ENCODE assay signal across 22 mouse cellular contexts in genomic region chr7:117392863-117393569, GRCm38 (mm10). TPM values are rescaled to one million over a fixed set of nuclear protein-coding genes. Genes with fewer than 3 reads are reported as not detected.
A peak's percentile ranks its signal among the peaks of the same experiment; 100 is the strongest.
DNase-seq lines count a peak whose midpoint lies in the region; ATAC-seq and TF ChIP-seq lines count a peak whose summit lies in the region.
"Had no signal": no experiment of that assay in that cellular context is flagged by ENCODE, and none has a peak within 500 bp of the region (broad histone marks: within the 10 kb centered on the region; RNA-seq: fewer than 3 reads in every experiment).

No protein-coding gene starts in this region.

- TF ChIP-seq POLR2A in lung, adult 2 months (IDR thresholded peaks at IDR 0.05; ENCODE audit: borderline replicate concordance, extremely low read depth, low read depth, low read length): no peak
- TF ChIP-seq POLR2A in heart, adult 2 months (IDR thresholded peaks at IDR 0.05; ENCODE audit: insufficient read depth, low read depth, low read length): no peak

- peaks cover 5% of the 10 kb centered on the region; the same call in 1 of the 2 replicates for H3K36me3 ChIP-seq in forebrain, embryonic 13.5 days (ENCODE audit: poor library complexity, severe bottlenecking)
- no peaks in the 10 kb centered on the region for H3K36me3 ChIP-seq in forebrain, postnatal 0 days (ENCODE audit: insufficient read depth)
- no peaks in the 10 kb centered on the region for H3K36me3 ChIP-seq in lung, embryonic 16.5 days (ENCODE audit: control insufficient read depth, insufficient read depth, low read length)
- no peaks in the 10 kb centered on the region for H3K36me3 ChIP-seq in liver, embryonic 16.5 days (ENCODE audit: control insufficient read depth, insufficient read depth)
- no peaks in the 10 kb centered on the region for H3K36me3 ChIP-seq in heart, adult 2 months (ENCODE audit: control insufficient read depth, insufficient read depth, low read length)
- H3K36me3 ChIP-seq: G1E; heart, embryonic 12.5 days had no signal

- WGBS in forebrain, embryonic 13.5 days: 64% methylated on average over 13 of the region's 13 CpGs
- whole genome bisulfite sequencing in forebrain, postnatal 0 days: 64% methylated on average over 13 of the region's 13 CpGs
- 57% methylated on average over 13 of the region's 13 CpGs for WGBS in lung, embryonic 16.5 days
- WGBS in lung, adult 2 months: 75% methylated on average over 13 of the region's 13 CpGs
- 64% methylated on average over 13 of the region's 13 CpGs for WGBS in liver, embryonic 16.5 days (ENCODE audit: insufficient replicate concordance)
- WGBS in heart, adult 2 months: 91% methylated on average over 13 of the region's 13 CpGs

- H3K9ac ChIP-seq in forebrain, embryonic 13.5 days: no peak overlapping the region
- H3K9ac ChIP-seq in forebrain, postnatal 0 days: no peak overlapping the region
- H3K9ac ChIP-seq in lung, embryonic 16.5 days (ENCODE audit: low read length): no peak overlapping the region
- no peak overlapping the region for H3K9ac ChIP-seq in liver, embryonic 16.5 days (ENCODE audit: low read depth, low read length)
- no peak overlapping the region for H3K9ac ChIP-seq in heart, adult 2 months (ENCODE audit: low read depth, low read length)
- H3K9ac ChIP-seq: embryonic facial prominence, embryonic 13.5 days; heart, embryonic 12.5 days; hindbrain, embryonic 13.5 days had no signal

- peaks cover 17% of the 10 kb centered on the region for H3K4me1 ChIP-seq in forebrain, embryonic 13.5 days
- no peaks in the 10 kb centered on the region for H3K4me1 ChIP-seq in forebrain, postnatal 0 days (ENCODE audit: insufficient read depth)
- H3K4me1 ChIP-seq in lung, embryonic 16.5 days (replicated peaks; ENCODE audit: control insufficient read depth, insufficient read depth, low read length): peaks cover 5% of the 10 kb centered on the region
- no peaks in the 10 kb centered on the region for H3K4me1 ChIP-seq in lung, adult 2 months (ENCODE audit: control insufficient read depth, insufficient read depth, low read length)
- H3K4me1 ChIP-seq in liver, embryonic 16.5 days (ENCODE audit: control insufficient read depth, low read depth, low read length): peaks cover 18% of the 10 kb centered on the region
- no peaks in the 10 kb centered on the region; the same call in 1 of the 2 replicates for H3K4me1 ChIP-seq in heart, adult 2 months (ENCODE audit: control insufficient read depth, insufficient read depth, low read length)

- H3K27ac ChIP-seq in forebrain, embryonic 13.5 days: 0 out of 2 replicates have a peak overlapping the region, but pooled peaks have one; percentile 2
- no peak overlapping the region for H3K27ac ChIP-seq in forebrain, postnatal 0 days (ENCODE audit: low read depth, low read length)
- H3K27ac ChIP-seq in lung, embryonic 16.5 days (ENCODE audit: low read length): no peak overlapping the region
- H3K27ac ChIP-seq in liver, embryonic 16.5 days (ENCODE audit: low read length): 0 out of 2 replicates have a peak overlapping the region, but pooled peaks have one; percentile 22
- no peak overlapping the region for H3K27ac ChIP-seq in heart, adult 2 months
- H3K27ac ChIP-seq: embryonic facial prominence, embryonic 13.5 days; hindbrain, embryonic 13.5 days had no signal

- no peak overlapping the region for H3K4me2 ChIP-seq in forebrain, embryonic 13.5 days
- H3K4me2 ChIP-seq in forebrain, postnatal 0 days (ENCODE audit: low read depth): no peak overlapping the region
- no peak overlapping the region for H3K4me2 ChIP-seq in lung, embryonic 16.5 days (ENCODE audit: low read depth, low read length)
- no peak overlapping the region for H3K4me2 ChIP-seq in liver, embryonic 16.5 days (ENCODE audit: low read depth, low read length)
- H3K4me2 ChIP-seq: embryonic facial prominence, embryonic 13.5 days; heart, embryonic 12.5 days; hindbrain, embryonic 13.5 days had no signal

- H3K79me2 ChIP-seq in heart, adult 2 months (replicated peaks; ENCODE audit: control insufficient read depth, insufficient read depth, low read length): no peaks in the 10 kb centered on the region

- intact Hi-C loops in heart, adult 2 months (cut with DNase I): no loop called here

- DNase-seq in forebrain, postnatal 0 days: no peak
- DNase-seq in lung, adult 2 months: no peak
- DNase-seq in heart, adult 2 months: no peak
- DNase-seq in spleen, postnatal 10 days (ENCODE audit: low spot score in 2 of 2): no peak
- DNase-seq: adrenal gland, postnatal 25 days; cerebellum, adult 8-10 months; cerebellum, postnatal 36 days; gastrocnemius, postnatal 14 days; heart, adult 18-20 months; heart, postnatal 4 days; kidney, postnatal 10 days; lung, postnatal 36 days; midbrain, embryonic 14.5 days had no signal

- H3K9me3 ChIP-seq in forebrain, embryonic 13.5 days (replicated peaks): no peaks in the 10 kb centered on the region
- H3K9me3 ChIP-seq in forebrain, postnatal 0 days (ENCODE audit: low read length): no peaks in the 10 kb centered on the region
- H3K9me3 ChIP-seq in lung, embryonic 16.5 days (ENCODE audit: control insufficient read depth, low read length): no peaks in the 10 kb centered on the region
- H3K9me3 ChIP-seq in liver, embryonic 16.5 days (replicated peaks; ENCODE audit: control insufficient read depth, low read length): no peaks in the 10 kb centered on the region
- H3K9me3 ChIP-seq: embryonic facial prominence, embryonic 13.5 days; heart, embryonic 12.5 days; hindbrain, embryonic 13.5 days; megakaryocyte, embryonic 14.5 days had no signal

- no peak for TF ChIP-seq EP300 in heart, adult 2 months (IDR thresholded peaks at IDR 0.05; ENCODE audit: insufficient read depth, low read depth, low read length)

- no peak for ATAC-seq in forebrain, embryonic 13.5 days
- ATAC-seq in forebrain, postnatal 0 days: no peak
- peak; percentile 45; the same call in 1 of the 2 replicates for ATAC-seq in lung, embryonic 16.5 days (ENCODE audit: low read depth)
- 0 out of 2 replicates have a peak, but pooled peaks have one; percentile 1 for ATAC-seq in common myeloid progenitor, adult 5-6 weeks (replicated peaks; ENCODE audit: low read depth, poor library complexity, severe bottlenecking)
- no peak for ATAC-seq in liver, embryonic 16.5 days (ENCODE audit: low read depth)

- no peak overlapping the region for H3K4me3 ChIP-seq in forebrain, embryonic 13.5 days
- no peak overlapping the region for H3K4me3 ChIP-seq in forebrain, postnatal 0 days (ENCODE audit: low read depth, low read length)
- H3K4me3 ChIP-seq in lung, embryonic 16.5 days (ENCODE audit: low read length): no peak overlapping the region
- no peak overlapping the region for H3K4me3 ChIP-seq in lung, adult 2 months (replicated peaks; ENCODE audit: extremely low read depth, low read depth, low read length)
- no peak overlapping the region for H3K4me3 ChIP-seq in liver, embryonic 16.5 days (ENCODE audit: low read depth, low read length)
- no peak overlapping the region for H3K4me3 ChIP-seq in heart, adult 2 months
- H3K4me3 ChIP-seq: embryonic facial prominence, embryonic 13.5 days; heart, embryonic 12.5 days; hindbrain, embryonic 13.5 days; megakaryocyte, embryonic 14.5 days had no signal

- H3K27me3 ChIP-seq in forebrain, embryonic 13.5 days: no peaks in the 10 kb centered on the region
- no peaks in the 10 kb centered on the region for H3K27me3 ChIP-seq in forebrain, postnatal 0 days (ENCODE audit: insufficient read depth, low read length)
- H3K27me3 ChIP-seq in lung, embryonic 16.5 days (ENCODE audit: control insufficient read depth, insufficient read depth, low read depth, low read length): no peaks in the 10 kb centered on the region
- H3K27me3 ChIP-seq in liver, embryonic 16.5 days (ENCODE audit: control insufficient read depth, insufficient read depth, low read depth, low read length): no peaks in the 10 kb centered on the region
- H3K27me3 ChIP-seq in heart, adult 2 months (ENCODE audit: control insufficient read depth, insufficient read depth, low read length): no peaks in the 10 kb centered on the region
- H3K27me3 ChIP-seq: embryonic facial prominence, embryonic 13.5 days; heart, embryonic 12.5 days; hindbrain, embryonic 13.5 days had no signal

- no peak for TF ChIP-seq CTCF in forebrain, postnatal 0 days (IDR thresholded peaks at IDR 0.05; ENCODE audit: low read depth)
- no peak for TF ChIP-seq CTCF in lung, adult 2 months (IDR thresholded peaks at IDR 0.05; ENCODE audit: insufficient read depth, low read length)
- TF ChIP-seq CTCF in heart, adult 2 months (IDR thresholded peaks at IDR 0.05): no peak

RNA-seq across cellular contexts. Expression of gene Xylt1, which starts 12.2 kb away (rescaled TPM):
- polyA plus RNA-seq in forebrain, embryonic 13.5 days (2015; fragmentation: Nextera tagmentation; extraction: Ambion mirVana): 2.4 and 2.5 TPM in 2 replicates
- 11.7 and 14.0 TPM in 2 replicates for total RNA-seq in forebrain, postnatal 0 days (2014; rRNA removed)
- 1.4 and 2.6 TPM in 2 replicates for polyA plus RNA-seq in forebrain, postnatal 0 days (2015; fragmentation: Nextera tagmentation; extraction: Ambion mirVana)
- 0.75 and 0.93 TPM in 2 replicates for polyA plus RNA-seq in lung, embryonic 16.5 days (2015; fragmentation: Nextera tagmentation; extraction: Ambion mirVana)
- 1.7 and 2.7 TPM in 2 replicates for polyA plus RNA-seq in lung, adult 2 months (2012; rRNA removed)
- 9.0 and 12.9 TPM in 2 replicates for total RNA-seq in common myeloid progenitor, adult 5-6 weeks (2017)
- 0.20 and 0.22 TPM in 2 replicates for polyA plus RNA-seq in liver, embryonic 16.5 days (2015; fragmentation: Nextera tagmentation; extraction: Ambion mirVana)
- 1 to 10 TPM; 1.4 to 2.3 TPM for total RNA-seq in heart, adult 2 months (2021)
- polyA plus RNA-seq in heart, adult 2 months (2012; rRNA removed): 1.2 and 1.8 TPM in 2 replicates
- polyA plus RNA-seq: G1E had no signal

Comparison
In these comparisons a context has a peak if more than half of its experiments do, and no peak if none do; other contexts are left out.
1. H3K27ac ChIP-seq: peak in forebrain, embryonic 13.5 days (single experiment) and liver, embryonic 16.5 days (single experiment); none in forebrain, postnatal 0 days (single experiment), lung, embryonic 16.5 days (single experiment) and heart, adult 2 months (single experiment).
2. ATAC-seq: peak in lung, embryonic 16.5 days (single experiment) and common myeloid progenitor, adult 5-6 weeks (single experiment); none in forebrain, embryonic 13.5 days (single experiment), forebrain, postnatal 0 days (single experiment) and liver, embryonic 16.5 days (single experiment).